8 mouse cellular contexts compared by ENCODE assay signal in genomic region chr15:57508242-57509184, GRCm38 (mm10). TPM values are rescaled to one million over a fixed set of nuclear protein-coding genes. Genes with fewer than 3 reads are reported as not detected.
A peak's percentile ranks its signal among the peaks of the same experiment; 100 is the strongest.
DNase-seq lines count a peak whose midpoint lies in the region; ATAC-seq and TF ChIP-seq lines count a peak whose summit lies in the region.

No protein-coding gene starts in this region.

- 61% methylated on average over 11 of the region's 11 CpGs for WGBS in liver, postnatal 0 days (ENCODE audit: insufficient replicate concordance)
- WGBS in neural tube, embryonic 15.5 days, result 66% methylated on average over 11 of the region's 11 CpGs

- TF ChIP-seq POLR2A in brain, embryonic 14.5 days (IDR thresholded peaks at IDR 0.05; ENCODE audit: borderline replicate concordance, extremely low read depth, insufficient read depth, insufficient read length, poor library complexity, severe bottlenecking), result no peak

- no peaks in the 10 kb centered on the region for H3K36me3 ChIP-seq in liver, postnatal 0 days (replicated peaks; ENCODE audit: insufficient read depth, low read length)
- no peaks in the 10 kb centered on the region for H3K36me3 ChIP-seq in neural tube, embryonic 15.5 days

- intact Hi-C loops in heart, postnatal 10 days (cut with DNase I), result loop anchor here (2.0 to 5.0 kb wide), 4 partner anchors 651 to 1442 kb away; no protein-coding TSS in a partner anchor

- H3K9me3 ChIP-seq in liver, postnatal 0 days (ENCODE audit: low read length), result no peaks in the 10 kb centered on the region
- no peaks in the 10 kb centered on the region for H3K9me3 ChIP-seq in neural tube, embryonic 15.5 days (replicated peaks)

- no peaks in the 10 kb centered on the region for H3K4me1 ChIP-seq in liver, postnatal 0 days (ENCODE audit: insufficient read depth)
- no peaks in the 10 kb centered on the region for H3K4me1 ChIP-seq in neural tube, embryonic 15.5 days

- H3K27me3 ChIP-seq in liver, postnatal 0 days (ENCODE audit: insufficient read depth, low read length), result no peaks in the 10 kb centered on the region
- H3K27me3 ChIP-seq in neural tube, embryonic 15.5 days (replicated peaks), result no peaks in the 10 kb centered on the region

- peak; percentile 81 for TF ChIP-seq CTCF in brain, embryonic 14.5 days (IDR thresholded peaks at IDR 0.05; ENCODE audit: borderline replicate concordance, extremely low read depth, insufficient read depth, insufficient read length)
- TF ChIP-seq CTCF in liver, postnatal 0 days (IDR thresholded peaks at IDR 0.05; ENCODE audit: low read depth), result peak; percentile 81

- no peak overlapping the region for H3K4me2 ChIP-seq in liver, postnatal 0 days (ENCODE audit: low read depth, low read length)
- H3K4me2 ChIP-seq in neural tube, embryonic 15.5 days, result no peak overlapping the region

- no peak overlapping the region for H3K4me3 ChIP-seq in liver, postnatal 0 days (ENCODE audit: low read depth, low read length)
- no peak overlapping the region for H3K4me3 ChIP-seq in neural tube, embryonic 15.5 days (replicated peaks)

- no peak overlapping the region for H3K9ac ChIP-seq in liver, postnatal 0 days (replicated peaks)
- no peak overlapping the region for H3K9ac ChIP-seq in neural tube, embryonic 15.5 days (replicated peaks)

- TF ChIP-seq EP300 in liver, postnatal 0 days (IDR thresholded peaks at IDR 0.05; ENCODE audit: low read depth), result no peak

- peak; percentile 71 for DNase-seq in ES-CJ7 (ENCODE audit: low read depth, low spot score)
- peak; percentile 88 for DNase-seq in brain, embryonic 14.5 days (ENCODE audit: low read depth)
- peak; percentile 41 for DNase-seq in fibroblast of lung, adult 2 months (ENCODE audit: low read depth)
- peak; percentile 76 to 89 for DNase-seq in heart, postnatal 10 days
- peak; percentile 76 to 94 for DNase-seq in kidney, postnatal 36 days
- DNase-seq in liver, postnatal 0 days, result peak; percentile 74
- DNase-seq in thymus, postnatal 10 days (ENCODE audit: low spot score in 2 of 2), result peak; percentile 16 to 72

- no peak overlapping the region for H3K27ac ChIP-seq in liver, postnatal 0 days (ENCODE audit: low read depth)
- no peak overlapping the region for H3K27ac ChIP-seq in neural tube, embryonic 15.5 days (replicated peaks)

- ATAC-seq in liver, postnatal 0 days, result no peak
- peak; percentile 88 for ATAC-seq in neural tube, embryonic 15.5 days (ENCODE audit: low FRiP score)

RNA-seq across cellular contexts. Expression of gene Slc22a22, which starts 31.1 kb away (rescaled TPM):
- not detected in 2 replicates for polyA plus RNA-seq in brain, embryonic 14.5 days (2012; rRNA removed)
- not detected for total RNA-seq in heart, postnatal 10 days (2021)
- not detected in 2 replicates for polyA plus RNA-seq in liver, postnatal 0 days (2015; fragmentation: Nextera tagmentation; extraction: Ambion mirVana)
- not detected in 2 replicates for polyA plus RNA-seq in neural tube, embryonic 15.5 days (2015; fragmentation: Nextera tagmentation; extraction: Ambion mirVana)
